Mouse (Mus musculus) spleen, postnatal 4 days (tissue): ENCODE data around the gene Fosl2.
A peak's percentile ranks its signal among the peaks of the same experiment; 100 is the strongest.

Source experiments
- DNase-seq, 2 experiments: peaks; one replicate each; pipeline ENCODE4 v3.0.0; 2022; ENCODE audit warnings: low spot score in 2 of 2

Fosl2 gene

DNA sequence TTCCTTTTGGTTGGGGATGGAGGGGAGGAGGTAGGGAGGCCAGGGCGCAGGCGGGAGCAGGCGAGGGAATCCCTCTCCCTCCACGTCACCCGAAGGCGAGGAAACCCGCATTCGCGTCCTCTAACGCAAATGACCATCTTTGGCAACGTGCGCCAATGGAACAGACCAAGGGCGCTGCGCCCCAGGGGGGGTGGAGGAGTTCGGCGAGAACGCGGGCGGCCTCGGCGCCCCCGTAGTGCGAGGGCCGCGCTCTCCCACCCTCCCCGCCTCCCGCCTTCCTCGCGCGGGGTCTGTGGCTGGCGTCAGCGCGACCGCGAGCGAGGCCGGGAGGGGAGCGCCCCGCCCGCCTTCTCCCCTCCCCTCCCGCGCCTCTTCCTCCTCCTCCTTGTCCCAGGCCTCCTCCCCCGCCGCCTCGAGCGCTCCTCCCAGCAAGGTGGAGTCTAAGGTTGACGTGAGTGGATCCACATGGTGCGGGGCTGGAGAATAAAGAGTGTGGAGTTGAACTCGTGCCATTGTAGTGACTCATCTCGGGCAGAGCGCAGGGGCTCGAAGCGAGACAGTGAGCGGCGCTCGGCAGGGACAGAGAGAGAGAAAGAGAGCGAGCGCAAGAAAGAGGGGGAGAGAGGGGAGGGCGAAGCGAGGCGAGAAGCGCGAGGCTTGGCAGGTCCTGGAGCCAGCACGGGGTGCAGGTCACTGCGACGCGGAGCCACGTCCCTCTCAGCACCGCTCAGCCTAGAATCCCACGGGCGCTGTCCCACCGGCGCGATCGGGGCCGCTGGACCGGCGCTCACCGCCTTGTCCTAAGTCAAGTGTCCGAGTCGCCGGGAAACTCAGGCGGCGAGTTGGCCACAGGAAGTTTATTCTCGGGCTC is at the start of gene Fosl2:
Gene Fosl2, plus strand, starts transcription at position 466 of the 871 bp plus-strand sequence.
- peak; percentile 75 to 87 for DNase-seq

DNA sequence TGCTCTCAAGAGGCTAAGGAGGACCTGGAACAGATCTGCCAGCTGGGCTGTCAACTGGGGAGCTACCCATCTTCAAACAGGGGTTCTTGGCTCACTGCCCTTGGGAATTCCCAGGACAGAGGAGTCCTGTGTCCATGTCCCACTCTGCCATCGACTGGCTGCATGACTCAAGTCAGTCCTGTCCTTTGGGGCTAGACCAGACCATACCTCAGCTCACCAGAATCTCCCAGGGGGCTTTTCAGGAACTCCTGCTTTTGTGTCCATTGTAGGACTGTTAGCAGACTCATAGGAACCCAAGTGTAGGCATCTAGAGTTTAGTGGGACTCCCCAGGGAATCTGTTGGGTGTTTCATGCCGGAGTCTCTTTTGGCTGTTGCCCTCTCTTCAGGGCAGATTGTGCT is 49.6 kb upstream of the Fosl2 start:
- no peak for DNase-seq

DNA sequence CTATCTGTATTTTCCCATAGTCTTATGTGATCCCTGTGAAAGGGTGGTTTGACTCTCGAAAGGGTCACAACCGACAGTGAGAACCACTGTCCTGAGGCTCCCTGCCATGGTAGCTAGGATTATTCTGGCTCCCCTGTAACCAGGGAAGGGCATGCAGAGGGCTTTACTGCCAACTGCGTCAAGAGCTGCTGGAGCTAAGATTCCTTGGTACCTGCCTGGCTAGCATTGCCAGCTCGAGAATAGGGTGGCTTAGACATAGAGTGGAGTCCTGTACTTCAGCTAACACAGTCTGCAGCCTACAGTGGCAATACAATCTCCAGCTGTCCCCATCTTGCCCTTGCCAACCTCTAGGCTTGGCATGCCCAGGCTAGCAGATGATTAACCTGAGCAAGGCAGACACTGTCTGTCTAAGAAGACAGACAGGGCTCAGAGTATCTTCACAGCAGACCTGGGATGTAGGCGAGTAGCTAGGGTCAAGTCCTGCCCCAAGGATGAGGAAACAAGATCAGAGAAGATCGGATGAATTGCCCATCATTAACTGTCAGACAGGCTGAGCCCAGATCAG is 49.0 kb upstream of the Fosl2 start:
- no peak for DNase-seq

DNA sequence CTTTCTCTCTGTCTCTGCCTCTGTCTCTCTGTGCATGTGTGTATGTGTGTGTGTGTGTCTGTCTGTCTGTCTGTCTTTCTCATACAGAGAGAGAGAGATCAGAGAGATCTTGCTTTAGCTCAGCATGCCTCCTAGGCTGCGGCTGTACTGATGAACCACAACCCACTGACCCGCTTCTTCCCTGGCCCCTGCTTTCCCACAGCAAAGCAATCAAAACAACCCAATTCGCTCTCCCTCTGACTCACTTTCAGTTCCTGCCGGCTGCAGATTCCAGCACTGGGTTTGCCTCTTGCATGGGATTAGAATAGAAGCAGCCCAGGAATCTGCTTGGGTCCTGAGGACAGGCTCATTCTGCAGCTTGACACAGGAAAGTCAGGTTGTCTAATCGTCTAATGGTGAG is 46.1 kb upstream of the Fosl2 start:
- DNase-seq = no peak

DNA sequence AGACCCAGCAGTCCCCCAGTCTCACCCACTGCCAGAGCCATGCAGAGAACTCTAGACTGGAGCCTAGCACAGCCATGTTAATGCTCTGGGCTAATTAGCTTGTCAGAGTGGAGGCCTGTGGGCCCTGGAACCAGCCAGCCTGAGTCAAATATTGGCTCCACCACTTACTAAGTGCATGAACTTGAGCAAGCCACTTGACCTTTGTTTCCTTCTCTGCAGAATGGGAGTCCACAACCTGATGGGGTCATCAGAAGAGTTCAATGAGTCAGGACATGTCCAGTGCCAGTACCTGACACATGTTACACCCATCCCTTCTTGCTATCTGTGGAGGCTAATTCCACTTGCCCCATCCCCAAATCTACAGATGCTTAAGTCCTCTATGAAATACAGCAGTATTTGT is 43.3 kb upstream of the Fosl2 start:
- DNase-seq = no peak

DNA sequence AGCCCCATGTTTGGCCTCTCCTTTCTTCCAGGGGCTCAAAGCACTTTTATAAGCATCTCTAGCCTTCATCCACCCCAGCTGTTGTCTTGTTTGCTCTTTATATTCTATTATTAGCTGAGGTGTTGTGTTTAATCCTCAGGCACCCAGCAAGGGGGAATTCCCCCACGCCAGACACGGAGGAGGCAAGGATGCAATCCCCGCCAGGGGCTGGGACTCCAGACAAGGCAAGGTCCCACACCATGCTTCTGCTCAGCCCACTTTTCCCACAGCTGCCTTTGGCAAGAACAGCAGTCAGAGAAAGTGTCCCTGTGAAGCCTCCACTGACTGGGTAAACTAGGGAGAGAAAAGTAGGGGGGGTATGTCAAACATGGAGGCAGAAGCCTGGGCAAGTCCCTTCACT is 36.9 kb upstream of the Fosl2 start:
- DNase-seq = no peak

DNA sequence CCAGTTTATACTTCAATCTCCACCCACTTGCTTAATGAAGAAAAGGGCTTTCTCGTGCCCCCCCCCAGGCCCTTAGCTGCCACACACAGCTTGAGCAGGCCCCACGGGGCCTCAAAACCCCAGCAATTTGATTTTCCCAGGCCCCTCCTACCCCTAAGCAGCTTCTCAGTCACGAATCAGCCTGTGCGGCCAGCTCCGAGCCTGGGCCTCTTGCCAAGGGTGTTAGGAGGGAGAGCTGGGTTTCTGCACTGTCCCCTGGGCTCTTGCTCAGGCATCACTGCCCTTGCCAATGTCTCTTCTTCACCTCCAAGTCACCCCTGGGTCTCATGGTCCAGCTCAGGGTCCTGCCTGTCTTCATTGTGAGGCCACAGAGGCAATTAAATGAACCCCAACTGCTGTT is 33.1 kb upstream of the Fosl2 start:
- DNase-seq = no peak

DNA sequence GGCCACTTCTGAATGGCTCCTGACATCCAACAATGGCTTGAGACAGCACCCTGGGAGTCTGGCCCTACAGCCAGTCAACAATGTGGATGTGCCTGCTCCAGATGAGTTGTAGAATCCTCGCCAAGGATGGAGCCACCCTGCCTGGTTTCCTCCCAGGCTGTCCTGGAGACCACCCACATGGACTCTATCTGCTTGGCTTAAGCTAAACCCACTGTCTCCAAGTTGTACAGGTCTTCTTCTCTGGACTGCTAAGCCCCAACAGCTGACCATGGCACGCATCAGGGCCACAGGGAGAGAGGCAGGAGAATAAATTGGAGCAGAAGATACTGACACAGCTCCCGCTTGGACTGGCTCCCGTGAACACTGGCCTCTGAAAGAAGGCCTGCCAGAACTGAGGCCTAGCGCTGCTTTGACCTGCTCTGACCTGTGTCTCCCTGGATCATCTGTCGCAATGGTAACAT is 32.6 kb upstream of the Fosl2 start:
- no peak for DNase-seq

DNA sequence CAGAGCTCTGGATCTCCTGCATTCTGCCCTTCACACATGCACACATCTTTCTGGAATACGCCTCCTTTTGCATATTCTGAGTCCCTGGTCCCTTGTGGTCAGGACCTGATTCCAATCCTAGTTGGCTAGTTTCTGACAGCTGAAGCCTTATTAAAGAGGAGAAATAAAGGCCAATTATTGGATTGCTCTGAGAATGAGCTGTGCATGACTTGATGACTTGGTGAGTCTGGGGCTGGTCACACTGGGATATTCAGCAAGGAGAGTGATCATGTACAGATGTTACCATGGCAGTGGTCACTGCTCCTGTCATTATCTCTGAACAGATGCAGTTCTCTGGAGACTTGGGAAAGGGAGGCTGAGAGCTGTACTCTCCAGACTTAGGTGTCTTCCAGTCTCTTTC is 32.1 kb upstream of the Fosl2 start:
- DNase-seq = no peak

DNA sequence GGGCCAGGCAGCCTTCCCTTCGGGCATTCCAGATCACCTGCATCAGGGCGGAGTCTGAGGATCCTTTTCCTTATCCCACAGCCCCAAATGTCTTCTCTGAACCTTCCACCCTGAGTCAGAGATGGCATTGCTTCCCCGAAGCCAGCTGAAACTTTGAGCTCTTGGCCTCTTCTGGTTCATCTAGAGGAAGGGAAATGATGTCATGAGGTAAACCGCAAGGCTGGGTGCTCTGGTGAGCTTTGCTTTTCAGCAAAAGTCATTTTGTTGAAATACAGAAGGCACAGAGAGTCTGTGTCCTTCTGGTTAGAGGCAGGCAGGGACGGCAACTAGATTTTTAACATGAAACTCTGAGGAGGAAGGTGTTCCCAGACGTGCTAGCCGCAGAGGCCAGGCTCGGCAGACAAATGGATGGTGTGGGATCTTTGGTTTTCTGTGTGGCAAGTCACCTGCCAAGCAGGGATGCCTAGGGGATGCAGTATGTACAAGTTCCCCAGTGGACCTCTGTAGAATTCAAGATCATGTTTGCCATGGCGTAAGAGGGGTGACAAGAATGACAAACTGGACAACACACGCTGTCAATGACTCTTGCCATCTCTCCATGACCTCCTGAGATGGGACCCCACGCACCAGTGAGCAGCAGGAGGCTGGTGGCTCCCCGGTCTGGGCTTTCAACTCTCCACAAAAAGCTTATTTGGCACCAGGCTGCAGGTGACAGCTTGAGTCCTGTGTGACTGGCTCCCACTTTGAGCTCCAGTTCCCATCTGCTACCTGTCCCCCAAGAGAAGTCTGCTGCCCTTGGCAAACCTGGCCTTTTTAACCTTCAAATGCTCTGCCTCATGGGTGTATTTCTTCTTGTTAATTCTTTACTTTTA is 31.2 kb upstream of the Fosl2 start:
- DNase-seq = no peak

DNA sequence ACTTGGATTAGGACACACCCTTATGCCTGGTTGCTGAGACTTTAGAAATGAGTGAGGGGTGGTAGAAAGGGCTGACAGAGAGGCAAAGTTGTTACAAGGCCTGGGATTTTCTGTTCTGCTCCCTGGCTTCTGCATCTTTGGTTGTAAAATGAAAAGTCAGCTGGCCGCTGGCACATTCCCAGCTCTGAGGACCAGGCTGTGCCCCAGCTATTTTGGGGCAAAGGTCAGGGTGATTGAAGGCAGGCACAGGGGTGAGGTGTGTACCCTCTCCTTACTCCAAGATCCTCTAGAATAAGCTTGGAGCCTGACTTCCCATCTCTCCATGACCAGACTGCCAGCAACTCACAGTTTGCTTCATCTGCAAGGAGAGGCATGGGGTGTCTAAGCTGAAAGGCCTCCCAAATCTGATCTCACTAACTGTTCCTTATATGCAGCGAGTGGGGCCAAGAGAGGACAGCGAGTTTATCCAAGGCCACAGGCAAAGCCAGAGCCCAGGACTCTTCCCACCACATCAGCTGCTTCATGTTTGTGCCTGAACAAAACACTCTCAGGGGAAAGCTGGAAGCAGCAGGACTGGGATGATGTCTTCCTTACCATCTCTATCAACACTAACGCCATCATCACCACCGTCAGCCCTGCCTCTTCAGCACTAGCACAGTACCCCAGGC is 29.0 kb upstream of the Fosl2 start:
- no peak for DNase-seq

DNA sequence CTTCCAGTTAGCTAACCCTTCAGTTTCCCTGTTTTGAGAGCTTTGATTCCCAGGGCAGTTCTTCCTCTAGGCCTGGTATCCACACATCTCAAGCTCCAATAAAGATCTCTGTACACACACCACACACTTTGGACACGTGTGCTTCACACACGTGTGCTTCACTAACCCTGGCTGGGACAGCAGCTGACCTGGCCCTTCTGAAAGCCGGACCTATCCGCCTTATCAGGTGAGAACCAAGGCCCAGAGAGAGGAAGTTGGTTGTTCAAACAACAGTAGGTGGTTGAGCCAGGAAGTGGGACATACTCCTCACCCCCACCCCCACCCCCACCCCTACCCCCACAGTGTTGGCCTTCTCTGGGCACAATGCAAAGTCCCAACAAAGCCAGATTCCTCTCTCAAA is 24.9 kb upstream of the Fosl2 start:
- DNase-seq = no peak

DNA sequence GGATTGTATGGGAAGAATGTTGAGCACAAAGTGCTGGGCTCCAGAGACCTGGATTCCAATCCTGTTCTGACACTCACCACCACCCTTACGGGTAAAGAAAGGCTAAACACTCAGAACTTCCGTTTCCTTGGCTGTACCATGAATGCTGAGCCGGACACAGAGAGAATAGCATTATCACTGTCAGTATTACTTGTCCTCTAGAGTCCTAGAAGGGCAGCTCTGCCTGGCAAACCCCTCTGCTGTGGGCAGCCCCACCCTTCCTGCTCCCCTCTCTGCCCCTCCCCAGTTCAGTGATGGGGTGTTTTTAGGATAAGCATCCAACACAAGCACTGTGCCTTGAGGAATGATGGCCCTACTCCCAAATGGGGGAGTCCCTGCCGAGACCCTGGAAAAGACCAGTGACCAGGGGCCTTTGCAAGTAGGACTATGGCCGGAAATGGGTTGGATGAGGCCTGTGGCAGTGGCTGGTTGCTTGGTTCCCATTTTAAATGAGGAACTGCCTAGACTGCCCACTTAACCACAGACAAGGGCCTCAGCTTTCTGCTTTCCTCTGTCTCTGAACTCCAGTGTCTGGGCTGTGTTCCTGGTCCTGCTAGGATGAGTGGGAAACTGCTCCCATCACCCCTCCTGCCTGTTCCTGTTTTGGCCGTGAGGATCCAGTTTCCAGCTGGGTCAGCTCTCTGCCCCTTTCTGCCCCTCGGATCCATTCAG is 23.2 kb upstream of the Fosl2 start:
- DNase-seq = peak in 1 of 2 experiments; percentile 22

DNA sequence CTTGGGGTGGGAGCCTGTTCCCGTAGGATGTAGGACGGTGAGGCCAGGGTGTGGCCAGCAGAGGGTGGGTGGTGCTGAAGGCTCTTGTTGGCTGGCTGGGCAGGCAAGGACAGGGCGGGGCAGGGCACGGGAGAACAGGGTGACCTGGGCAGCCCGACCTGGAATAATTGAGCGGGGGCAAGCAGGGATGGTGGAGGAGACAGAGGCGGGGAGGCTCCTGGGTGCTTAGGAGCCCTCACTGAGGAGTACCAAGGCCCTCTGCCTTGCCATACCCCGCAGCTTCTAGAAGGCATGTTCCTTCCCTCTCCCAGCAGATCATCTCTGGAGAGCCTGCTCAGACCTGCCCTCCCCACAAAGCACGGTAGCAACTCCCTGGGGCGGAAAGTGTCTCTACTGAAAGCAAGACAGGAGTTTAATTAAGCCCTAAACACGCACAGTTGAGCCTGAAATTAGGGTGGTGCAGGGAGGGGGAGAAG is 14.7 kb upstream of the Fosl2 start:
- DNase-seq = no peak

DNA sequence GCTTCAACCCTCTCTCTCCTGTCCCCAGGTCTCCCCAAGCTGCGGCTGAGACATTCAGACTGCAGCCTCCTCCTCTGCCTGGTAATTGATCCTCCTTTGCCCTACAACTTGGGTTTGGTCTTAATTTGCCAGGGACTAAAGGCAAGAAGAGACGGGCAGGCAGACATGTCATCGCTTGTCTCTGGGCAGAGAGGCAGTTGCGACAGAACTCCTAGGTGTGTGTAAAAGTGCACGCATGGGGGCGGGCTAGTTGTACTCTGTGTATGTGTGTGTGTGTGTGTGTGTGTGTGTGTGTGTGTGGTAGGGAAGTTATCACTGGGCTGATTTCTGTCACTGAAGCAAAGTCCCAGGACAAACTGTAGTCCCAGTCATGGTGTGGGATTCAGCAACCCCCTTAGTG is 13.7 kb upstream of the Fosl2 start:
- DNase-seq = no peak

DNA sequence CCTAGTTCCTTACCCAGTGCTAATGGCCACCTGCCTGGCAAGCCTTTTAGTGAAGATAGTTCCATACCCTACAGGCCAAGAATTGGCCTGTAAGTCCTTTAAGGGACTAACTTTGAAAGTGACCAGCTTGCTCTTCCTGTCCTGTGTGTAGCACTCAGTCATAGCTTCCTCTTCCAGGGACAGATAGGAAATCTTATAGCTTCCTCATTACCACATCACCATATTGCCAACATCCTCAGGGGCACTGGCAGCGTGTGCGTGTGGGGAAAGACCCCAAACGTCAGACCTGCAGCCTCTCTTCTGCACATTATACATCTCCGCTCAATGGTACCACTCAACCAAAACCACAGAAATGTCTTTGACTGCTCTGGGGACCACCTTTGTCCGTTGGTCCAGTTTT is 13.2 kb upstream of the Fosl2 start:
- no peak for DNase-seq

DNA sequence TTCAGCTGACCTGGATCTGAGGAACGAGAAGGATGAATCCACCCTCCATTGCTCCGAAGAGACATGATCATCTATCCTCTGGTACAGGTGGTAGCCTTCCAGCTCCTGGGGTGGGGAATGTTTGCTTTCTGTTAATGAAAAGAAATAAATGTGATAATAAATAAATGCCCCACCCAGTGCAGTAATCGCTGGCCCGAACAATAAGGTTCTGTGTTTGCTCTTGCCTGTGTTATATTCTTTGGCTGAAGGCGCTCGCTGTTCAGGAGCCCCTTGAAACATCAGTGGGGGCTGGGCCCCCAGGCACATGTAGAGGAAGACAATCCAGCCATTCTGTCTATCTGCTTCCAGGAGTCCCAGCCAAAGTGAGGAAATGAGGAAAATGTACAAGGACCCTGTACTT is 10.6 kb upstream of the Fosl2 start:
- DNase-seq = no peak

DNA sequence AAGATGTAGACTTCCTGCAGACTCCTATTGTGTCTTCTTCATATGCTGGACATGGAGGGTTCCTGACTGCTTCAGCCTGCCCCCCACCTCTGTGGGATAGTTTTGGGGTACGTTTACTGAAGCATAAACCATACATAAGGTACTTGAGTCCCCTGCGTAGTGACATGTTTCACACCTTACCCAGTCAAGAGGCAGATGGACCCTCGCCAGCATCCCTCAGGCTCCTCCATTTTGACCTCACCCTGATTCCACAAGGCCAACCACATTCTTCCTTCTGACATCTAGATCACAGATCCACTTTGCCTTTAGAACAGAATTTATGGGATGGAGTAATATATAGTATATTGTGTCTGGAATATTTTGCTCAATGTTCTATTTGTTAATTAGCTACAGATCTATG is 8.4 kb upstream of the Fosl2 start:
- no peak for DNase-seq

DNA sequence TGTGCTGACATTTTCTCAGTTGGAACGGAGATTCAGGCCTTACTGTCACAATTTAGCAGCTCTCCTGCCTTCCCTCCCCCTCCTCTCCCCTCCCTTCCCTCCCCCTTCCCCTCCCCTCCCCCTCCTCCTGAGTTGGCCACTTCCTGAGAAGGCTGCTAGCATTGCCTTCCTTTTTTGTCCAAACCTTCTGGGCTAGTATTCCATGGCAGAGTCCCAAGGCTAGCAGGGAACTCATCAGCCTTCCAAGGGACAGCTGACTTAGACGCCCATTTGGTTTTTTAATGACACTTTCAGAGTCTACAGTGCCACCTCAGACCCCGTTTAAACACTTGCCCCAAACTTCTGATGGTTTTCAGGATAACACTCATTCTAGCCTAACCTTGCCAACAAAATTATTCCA is 7.7 kb upstream of the Fosl2 start:
- DNase-seq = no peak

DNA sequence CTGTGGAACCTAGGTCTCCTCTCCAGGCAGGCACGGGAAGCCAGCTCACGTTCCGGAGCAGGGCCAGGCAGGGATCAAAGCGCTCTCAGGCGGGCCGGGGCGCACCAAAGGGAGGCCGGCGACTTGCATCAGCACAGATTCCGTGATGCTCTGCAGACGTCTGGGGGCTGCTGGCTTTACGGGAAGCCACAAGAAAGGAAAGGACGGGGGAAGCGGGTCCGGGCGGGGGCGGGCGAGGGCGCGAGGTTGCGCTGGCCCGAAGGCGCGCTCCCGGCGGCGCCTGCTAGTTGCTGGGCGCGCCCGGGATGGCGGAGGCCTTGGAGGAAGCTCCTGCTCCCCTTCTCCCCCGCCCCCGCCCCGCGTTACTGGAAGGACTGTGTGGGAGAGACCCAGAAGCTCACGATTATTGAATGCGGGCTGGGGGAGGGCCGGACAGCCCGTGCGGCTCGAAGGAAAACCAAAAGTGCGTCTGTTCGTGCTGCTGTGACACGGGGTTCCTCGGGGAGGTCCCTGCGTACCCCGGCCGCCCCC is 2.6 kb upstream of the Fosl2 start:
- peak; percentile 33 to 69 for DNase-seq

DNA sequence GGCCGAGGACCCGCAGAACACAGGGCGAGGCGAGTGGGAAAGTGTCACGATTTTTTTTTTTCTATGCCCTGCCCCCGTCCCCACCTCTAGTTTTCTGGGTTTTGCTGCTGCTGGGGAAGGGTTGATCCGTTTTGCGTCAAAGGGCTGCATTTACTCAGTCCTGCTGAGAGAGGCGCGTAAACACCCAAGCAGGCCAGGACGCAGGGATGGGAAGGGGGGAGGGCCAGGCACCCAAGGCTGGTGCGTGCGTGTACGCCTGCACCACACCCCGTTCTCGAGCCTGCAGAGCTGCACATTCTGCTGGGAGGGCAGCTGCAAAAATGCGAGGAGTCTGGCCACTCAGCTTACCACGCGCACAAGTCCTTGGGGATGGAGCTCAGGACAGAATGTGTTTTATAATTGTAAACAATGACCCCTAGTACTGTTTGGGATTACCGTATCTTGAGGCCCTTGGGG is 2.0 kb upstream of the Fosl2 start:
- peak; percentile 40 to 67 for DNase-seq
